Mouse (Mus musculus): ENCODE measurements at regions not wholly inside any gene's neighbourhood (a gene's known extent, or its start where the extent isn't known, plus 50 kb on each side); places are given as distances from the start of the nearest gene placed in this dataset.
A peak's percentile ranks its signal among the peaks of the same experiment; 100 is the strongest.

GRCm38 (mm10) chr4:56654327-56654726 is 85.5 kb upstream of the Gm26657 start:
- TF ChIP-seq USF2 (conservative IDR thresholded peaks at IDR 0.05; ENCODE audit: low read depth, low read length) (no peak), ZNF384 (IDR thresholded peaks at IDR 0.05; ENCODE audit: low read depth, low read length) (no peak), EP300 (IDR thresholded peaks at IDR 0.05; ENCODE audit: low read length) (peak; percentile 83), CTCF (conservative IDR thresholded peaks at IDR 0.05 in 1 of 2, IDR thresholded peaks at IDR 0.05 in 1 of 2; ENCODE audit: low read depth in 2 of 2, low read length in 2 of 2) (no peak), POLR2A (IDR thresholded peaks at IDR 0.05; ENCODE audit: low read depth, low read length) (no peak)

All from CH12.LX (cell line).